Mouse (Mus musculus) embryo, embryonic 10 days (tissue): ENCODE results near the gene T.
A peak's percentile ranks its signal among the peaks of the same experiment; 100 is the strongest.

Source experiments
- DNase-seq: peaks from one replicate; pipeline ENCODE4 v3.0.0-alpha.2; 2015; ENCODE audit warnings: low spot score

Gene T

GRCm38 (mm10) chr17:8433121-8433977, 874 bp upstream of the T start:
- no peak for DNase-seq

- no peak for DNase-seq
Measured at GRCm38 (mm10) chr17:8436184-8436583, 2.0 kb downstream of the T start.

GRCm38 (mm10) chr17:8444062-8444461, 9.8 kb downstream of the T start:
- DNase-seq: no peak

GRCm38 (mm10) chr17:8447676-8448192, 13.5 kb downstream of the T start:
- DNase-seq: peak; percentile 65

- DNase-seq: no peak
Measured at GRCm38 (mm10) chr17:8448324-8448723, 14.1 kb downstream of the T start.

- DNase-seq: no peak
Measured at GRCm38 (mm10) chr17:8455196-8455595, 21.0 kb downstream of the T start.

- DNase-seq: no peak
Measured at GRCm38 (mm10) chr17:8455601-8456000, 21.4 kb downstream of the T start.

GRCm38 (mm10) chr17:8456856-8457460, 22.7 kb downstream of the T start:
- no peak for DNase-seq

- peak; percentile 68 for DNase-seq
Measured at GRCm38 (mm10) chr17:8461568-8461967, 27.3 kb downstream of the T start.

- peak; percentile 92 for DNase-seq
Measured at GRCm38 (mm10) chr17:8463482-8464128, 29.4 kb downstream of the T start.

- DNase-seq: no peak
Measured at GRCm38 (mm10) chr17:8467771-8468170, 33.5 kb downstream of the T start.

- peak; percentile 88 for DNase-seq
Measured at GRCm38 (mm10) chr17:8468716-8469344, 34.6 kb downstream of the T start.

GRCm38 (mm10) chr17:8478554-8478953, 44.3 kb downstream of the T start:
- no peak for DNase-seq

- DNase-seq: no peak
Measured at GRCm38 (mm10) chr17:8479493-8480128, 45.4 kb downstream of the T start.

- no peak for DNase-seq
Measured at GRCm38 (mm10) chr17:8481797-8482196, 47.6 kb downstream of the T start.

GRCm38 (mm10) chr17:8482876-8483275, 48.7 kb downstream of the T start:
- no peak for DNase-seq

GRCm38 (mm10) chr17:8484246-8484645, 50.0 kb downstream of the T start:
- no peak for DNase-seq

- DNase-seq: no peak
Measured at GRCm38 (mm10) chr17:8485146-8485545, 50.9 kb downstream of the T start.

GRCm38 (mm10) chr17:8487824-8488223, 53.6 kb downstream of the T start:
- DNase-seq: no peak

GRCm38 (mm10) chr17:8490971-8491370, 56.7 kb downstream of the T start:
- DNase-seq: no peak
